Mouse (Mus musculus) pancreas, adult 10 weeks (tissue): ENCODE measurements around the gene Ddx24. TPM values are rescaled to one million over a fixed set of nuclear protein-coding genes. Genes with fewer than 3 reads are reported as not detected.

Source experiments
- polyA plus RNA-seq: library from polyadenylated mRNA; stranded (reverse); fragments of 350-450 nt; fragmentation: Illumina TruSeq; extraction: RNeasy Lipid Tissue Mini Kit (QIAGEN cat#74804); gene quantifications from one replicate; pipeline ENCODE4 v1.2.3, GENCODE M21; 2015; ENCODE audit warnings: low read depth, low replicate concordance; ENCODE audit not compliant: insufficient read depth

The Ddx24 gene
- 10.5 TPM for polyA plus RNA-seq

DNA sequence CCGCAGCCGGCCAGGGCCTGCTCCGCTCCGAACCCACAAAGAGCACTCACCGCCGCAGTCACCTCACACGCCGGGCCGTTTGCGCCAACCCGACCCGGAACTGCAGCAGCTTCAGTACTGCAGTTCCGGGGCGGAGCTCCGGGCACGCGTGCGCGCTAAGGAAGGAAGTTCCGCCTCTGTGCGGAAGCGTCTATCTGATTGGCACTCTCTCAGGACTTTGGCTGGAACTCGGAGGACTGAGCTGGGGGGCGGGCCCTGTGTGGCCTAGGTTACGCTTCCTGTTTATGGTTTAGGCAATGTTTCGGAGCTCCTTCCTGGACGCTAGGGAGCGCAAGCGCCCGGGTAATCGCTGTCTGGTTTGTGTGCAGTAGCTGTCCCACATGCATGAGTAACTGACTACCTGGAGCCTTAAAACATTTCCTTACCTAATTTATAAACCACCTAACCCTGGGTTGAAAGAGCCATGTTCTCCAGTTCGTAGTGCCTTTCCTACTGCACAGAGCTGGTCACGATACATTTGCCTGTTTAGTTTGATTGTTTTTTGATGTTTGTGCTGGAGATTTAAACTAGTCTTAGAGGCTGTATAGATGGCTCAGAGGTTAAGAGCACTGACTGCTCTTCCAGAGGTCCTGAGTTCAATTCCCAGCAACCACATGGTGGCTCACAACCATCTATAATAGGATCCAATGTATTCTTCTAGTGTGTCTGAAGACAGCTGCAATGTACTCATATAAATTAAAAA, at the start of gene Ddx24:
TSS of gene Ddx24 (minus strand) at position 102 of the 742 bp plus-strand sequence.

DNA sequence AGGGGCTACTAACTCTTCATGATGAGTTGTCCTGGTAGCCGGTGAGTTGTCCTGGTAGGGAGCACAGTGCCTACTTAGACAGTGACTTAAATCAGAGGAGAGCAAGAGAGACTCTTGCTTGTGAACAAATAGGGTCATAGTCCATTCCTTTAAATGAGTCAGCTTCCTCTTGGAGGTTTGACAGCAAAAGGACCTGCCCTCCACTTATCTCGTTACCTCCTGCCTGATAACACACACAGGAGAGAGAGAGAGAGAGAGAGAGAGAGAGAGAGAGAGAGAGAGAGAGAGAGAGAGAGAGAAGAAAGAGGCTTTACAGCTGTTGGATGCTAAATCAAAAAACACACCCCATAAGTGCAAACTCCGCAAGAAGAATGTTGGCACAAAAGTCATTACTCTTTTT, 31.5 kb upstream of the Ddx24 start, which contains the start of gene Ifi27l2b:
TSS of gene Ifi27l2b (minus strand) at position 84 of the 400 bp plus-strand sequence.

DNA sequence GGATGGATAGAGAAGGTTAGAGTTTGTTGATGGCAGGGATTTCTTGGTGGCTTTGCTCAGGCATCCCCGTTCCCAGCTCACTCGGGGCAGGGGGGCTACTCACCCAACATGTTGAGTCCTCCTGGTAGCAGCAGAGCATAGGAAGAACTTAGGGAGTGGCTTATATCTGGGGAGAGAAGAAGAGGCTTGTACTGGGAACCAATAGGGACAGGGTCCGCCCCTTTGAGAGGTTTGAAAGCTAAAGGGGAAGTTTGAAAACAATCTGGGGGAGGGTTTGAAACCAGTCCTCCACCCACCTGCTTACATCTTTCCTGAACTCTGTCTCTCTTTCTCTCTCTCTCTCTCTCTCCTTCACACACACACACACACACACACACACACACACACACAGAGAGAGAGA, 17.9 kb upstream of the Ddx24 start, which contains the start of gene Ifi27l2a:
TSS of gene Ifi27l2a (minus strand) at position 157 of the 400 bp plus-strand sequence.

DNA sequence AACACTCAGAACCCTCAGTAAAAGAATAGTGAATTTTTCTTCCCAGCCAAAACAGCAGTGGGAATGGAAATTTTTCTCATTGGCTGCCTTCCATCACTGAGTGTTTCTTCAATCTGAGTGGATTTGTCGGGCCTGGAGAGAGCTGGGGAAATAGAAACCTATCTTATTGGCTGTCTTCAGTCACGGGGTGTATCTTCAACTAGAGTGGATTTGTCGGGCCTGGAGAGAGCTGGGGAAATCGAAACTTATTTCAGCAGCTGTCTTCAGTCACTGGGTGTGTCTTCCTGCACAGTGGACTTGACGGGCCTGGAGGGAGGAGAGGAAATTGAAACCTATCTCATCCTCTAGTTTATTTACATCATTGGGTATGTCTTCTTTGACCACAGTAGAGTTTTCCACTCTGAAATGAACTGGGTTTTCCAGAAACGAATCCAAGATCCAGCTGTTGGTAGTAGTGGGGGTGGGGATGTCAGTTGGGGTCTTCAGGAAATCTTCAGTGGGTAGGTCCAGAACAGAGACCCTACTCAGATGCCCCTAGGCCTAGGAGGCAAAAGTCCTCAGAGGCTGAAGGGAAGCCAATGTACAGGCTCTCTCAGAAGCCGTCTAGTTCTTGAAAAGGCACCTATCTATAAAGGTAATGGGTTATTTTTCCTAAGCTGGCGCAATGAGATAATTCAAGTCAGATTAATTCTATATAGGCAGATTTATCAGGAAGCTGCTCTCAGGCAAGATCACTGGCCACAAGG, 8.5 kb upstream of the Ddx24 start, which contains the start of gene Ifi27:
TSS of gene Ifi27 (plus strand) at position 226 of the 746 bp plus-strand sequence.

DNA sequence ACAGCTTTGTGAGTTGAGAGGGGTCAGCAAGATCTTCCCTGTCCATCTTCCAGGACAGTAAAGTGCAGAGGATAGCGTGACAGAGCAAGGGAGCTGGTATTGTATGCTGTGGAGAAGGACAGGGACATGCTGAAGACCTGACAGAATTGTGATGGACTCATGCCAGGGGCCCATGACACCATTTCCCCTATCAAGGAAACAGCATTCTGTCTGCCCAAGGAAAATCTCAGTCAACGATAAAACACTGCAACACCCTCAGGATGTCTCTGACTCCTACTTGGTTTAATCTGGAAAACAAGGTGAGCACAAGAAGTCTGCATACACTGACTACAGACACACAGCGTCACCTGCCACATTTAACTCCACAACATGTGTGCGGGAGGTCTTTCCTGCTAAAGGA, 17.9 kb downstream of the Ddx24 start, which contains the start of gene 9330161L09Rik:
TSS of gene 9330161L09Rik (minus strand) at position 101 of the 400 bp plus-strand sequence.

DNA sequence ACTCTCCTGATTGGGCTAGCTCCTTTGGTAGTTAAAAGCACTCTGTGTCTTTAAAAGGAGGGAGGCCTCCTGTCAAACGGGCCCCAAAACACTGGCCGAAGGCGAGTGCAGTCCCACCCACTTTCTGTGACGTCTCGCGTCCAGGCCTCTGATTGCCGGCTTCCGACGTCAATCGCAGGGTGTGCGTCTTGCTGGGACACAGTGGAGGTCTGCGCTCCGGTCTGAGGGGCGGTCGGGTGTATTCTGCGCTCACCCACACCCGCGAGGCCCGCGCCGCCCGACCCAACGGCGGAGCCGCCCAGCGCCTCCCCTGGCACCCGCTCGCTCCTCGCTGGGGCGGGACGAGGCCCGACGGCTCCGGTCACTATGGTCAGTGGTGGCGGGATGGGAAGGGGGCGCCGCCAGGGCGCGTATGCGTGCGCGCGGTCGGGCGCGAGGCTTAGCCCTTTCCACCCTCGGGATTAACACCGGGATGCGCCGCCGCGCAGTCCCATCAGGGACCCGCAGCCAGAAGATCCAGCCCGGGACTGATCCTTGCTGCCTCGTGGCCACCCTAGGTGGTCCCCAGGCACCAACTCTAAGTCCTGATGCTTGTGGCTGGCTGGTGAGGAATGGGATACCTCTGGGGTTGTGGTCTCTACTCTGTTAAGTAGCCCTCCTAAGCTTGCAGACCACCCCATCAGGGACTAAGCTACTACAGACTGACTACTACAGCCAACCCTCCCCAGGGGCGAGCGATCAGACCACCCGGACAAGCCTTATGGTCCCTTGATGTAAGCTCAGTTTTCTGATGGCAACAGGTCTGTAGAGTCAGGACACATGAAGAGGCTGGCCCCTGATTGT, 36.9 kb downstream of the Ddx24 start, which contains the start of gene Otub2:
TSS of gene Otub2 (plus strand) at position 178 of the 843 bp plus-strand sequence.

Other genes starting within 250 kb of the Ddx24 start
- not detected for gene Prima1, start 183.7 kb downstream of the Ddx24 start, polyA plus RNA-seq
- gene Fam181a, start 114.9 kb downstream of the Ddx24 start, polyA plus RNA-seq = not detected
- gene Asb2, start 69.8 kb downstream of the Ddx24 start, polyA plus RNA-seq = 0.70 TPM
- 1.3 TPM for gene Otub2, start 37.1 kb downstream of the Ddx24 start, polyA plus RNA-seq
- gene 9330161L09Rik, start 18.0 kb downstream of the Ddx24 start, polyA plus RNA-seq = not detected
- 155 TPM for gene Ifi27, start 8.4 kb upstream of the Ddx24 start, polyA plus RNA-seq
- 99.7 TPM for gene Ifi27l2a, start 17.9 kb upstream of the Ddx24 start, polyA plus RNA-seq
- gene Ifi27l2b, start 31.4 kb upstream of the Ddx24 start, polyA plus RNA-seq = 0.79 TPM
- 4.9 TPM for gene Ppp4r4, start 106.5 kb upstream of the Ddx24 start, polyA plus RNA-seq
- gene Serpina10, start 205.6 kb upstream of the Ddx24 start, polyA plus RNA-seq = 2.8 TPM
- gene Serpina6, start 231.4 kb upstream of the Ddx24 start, polyA plus RNA-seq = not detected